Mouse (Mus musculus) midbrain, embryonic 13.5 days (tissue): ENCODE data around the gene Hgd. TPM values are rescaled to one million over a fixed set of nuclear protein-coding genes. Genes with fewer than 3 reads are reported as not detected.

ENCODE experiments used
- ATAC-seq: fragments of 200-750 bp; cut with Nextera tagmentation; 2 replicates; pipeline ENCODE4 v1.8.0; 2017; ENCODE audit warnings: mild to moderate bottlenecking, moderate TSS enrichment, moderate library complexity
- H3K27ac ChIP-seq: fragments of 300-500 bp; sonication (generic); 2 replicates; pipeline ENCODE4 v1.5.1; 2015; ENCODE audit warnings: inconsistent platforms, mild to moderate bottlenecking, moderate library complexity
- H3K27me3 ChIP-seq: fragments of 300-500 bp; sonication (generic); 2 replicates; pipeline ENCODE4 v1.6.1; 2015; ENCODE audit warnings: mild to moderate bottlenecking, inconsistent platforms
- H3K36me3 ChIP-seq: fragments of 300-500 bp; sonication (generic); 2 replicates; pipeline ENCODE4 v1.6.1; 2015; ENCODE audit warnings: mild to moderate bottlenecking, inconsistent platforms
- H3K4me1 ChIP-seq: fragments of 300-500 bp; sonication (generic); replicated peaks from 2 replicates; pipeline ENCODE4 v1.6.1; 2015; ENCODE audit warnings: inconsistent platforms
- H3K4me2 ChIP-seq: fragments of 300-500 bp; sonication (generic); replicated peaks from 2 replicates; pipeline ENCODE4 v1.6.1; 2015; ENCODE audit warnings: moderate library complexity, mild to moderate bottlenecking, inconsistent platforms
- H3K4me3 ChIP-seq: fragments of 300-500 bp; sonication (generic); replicated peaks from 2 replicates; pipeline ENCODE4 v1.5.1; 2015; ENCODE audit warnings: mild to moderate bottlenecking, inconsistent platforms
- H3K9ac ChIP-seq: fragments of 300-500 bp; sonication (generic); replicated peaks from 2 replicates; pipeline ENCODE4 v1.6.1; 2015; ENCODE audit warnings: mild to moderate bottlenecking, inconsistent platforms
- H3K9me3 ChIP-seq: fragments of 300-500 bp; sonication (generic); 2 replicates; pipeline ENCODE4 v1.6.1; 2016; ENCODE audit warnings: mild to moderate bottlenecking, inconsistent platforms
- WGBS: fragments of 180-500 bp; shearing (Covaris S2); methylation state at CpG from one replicate; pipeline ENCODE4 v1.1.7; 2015; 5-methylcytosine and 5-hydroxymethylcytosine counted together
- polyA plus RNA-seq: library from polyadenylated mRNA; unstranded; fragments of >200 nt; fragmentation: Nextera tagmentation; extraction: Ambion mirVana; gene quantifications from 2 replicates; pipeline ENCODE4 v1.2.1, GENCODE M21; 2015

The Hgd gene
- polyA plus RNA-seq, 1 experiment from 2014 or later, result 0.17 TPM

GRCm38 (mm10) chr16:37655756-37656347 lies 75.9 kb downstream of the Hgd start:
- no peak overlapping the region for H3K4me3 ChIP-seq
- no peak overlapping the region for H3K9ac ChIP-seq
- no peaks in the 10 kb centered on the region for H3K27me3 ChIP-seq
- 0 out of 2 replicates have a peak, but pooled peaks cover 2% of the 10 kb centered on the region for H3K36me3 ChIP-seq
- no peak overlapping the region for H3K4me2 ChIP-seq
- no peaks in the 10 kb centered on the region for H3K9me3 ChIP-seq
- H3K4me1 ChIP-seq, result peaks cover 43% of the 10 kb centered on the region
- no peak for ATAC-seq
- H3K27ac ChIP-seq, result peak overlapping the region; percentile 41; the same call in 1 of the 2 replicates
- WGBS, result 18% methylated on average over 4 of the region's 4 CpGs

- H3K4me3 ChIP-seq, result no peak overlapping the region
- no peak overlapping the region for H3K9ac ChIP-seq
- H3K36me3 ChIP-seq, result no peaks in the 10 kb centered on the region
- H3K27ac ChIP-seq, result peak overlapping the region; percentile 22; the same call in 1 of the 2 replicates
- peaks cover 43% of the 10 kb centered on the region for H3K4me1 ChIP-seq
- 22% methylated on average over 7 of the region's 7 CpGs for WGBS
- no peak for ATAC-seq
- H3K9me3 ChIP-seq, result no peaks in the 10 kb centered on the region
- H3K27me3 ChIP-seq, result no peaks in the 10 kb centered on the region
- no peak overlapping the region for H3K4me2 ChIP-seq
These were observed 76.8 kb downstream of the Hgd start for GRCm38 (mm10) chr16:37656796-37657195.

GRCm38 (mm10) chr16:37663643-37664459 lies 83.9 kb downstream of the Hgd start:
- no peak overlapping the region for H3K4me3 ChIP-seq
- peaks cover 13% of the 10 kb centered on the region for H3K4me1 ChIP-seq
- ATAC-seq, result peak; percentile 73
- WGBS, result 39% methylated on average over 9 of the region's 9 CpGs
- H3K9ac ChIP-seq, result no peak overlapping the region
- H3K36me3 ChIP-seq, result no peaks in the 10 kb centered on the region
- H3K27ac ChIP-seq, result peak overlapping the region; percentile 76
- no peak overlapping the region for H3K4me2 ChIP-seq
- H3K9me3 ChIP-seq, result no peaks in the 10 kb centered on the region
- no peaks in the 10 kb centered on the region for H3K27me3 ChIP-seq

GRCm38 (mm10) chr16:37665394-37665935 lies 85.5 kb downstream of the Hgd start:
- no peak for ATAC-seq
- H3K9ac ChIP-seq, result no peak overlapping the region
- peaks cover 13% of the 10 kb centered on the region for H3K4me1 ChIP-seq

GRCm38 (mm10) chr16:37670666-37671283 lies 90.8 kb downstream of the Hgd start:
- no peaks in the 10 kb centered on the region for H3K27me3 ChIP-seq
- no peak for ATAC-seq
- no peaks in the 10 kb centered on the region for H3K9me3 ChIP-seq
- peaks cover 1% of the 10 kb centered on the region for H3K4me1 ChIP-seq
- H3K9ac ChIP-seq, result no peak overlapping the region
- no peak overlapping the region for H3K4me2 ChIP-seq
- no peaks in the 10 kb centered on the region for H3K36me3 ChIP-seq
- WGBS, result 32% methylated on average over 4 of the region's 4 CpGs
- H3K4me3 ChIP-seq, result no peak overlapping the region
- no peak overlapping the region for H3K27ac ChIP-seq

More at GRCm38 (mm10) chr16:37665394-37665935, 85.5 kb downstream of the Hgd start:
- 79% methylated on average over 5 of the region's 5 CpGs for WGBS
- H3K36me3 ChIP-seq, result no peaks in the 10 kb centered on the region
- H3K4me2 ChIP-seq, result no peak overlapping the region
- H3K9me3 ChIP-seq, result no peaks in the 10 kb centered on the region
- no peaks in the 10 kb centered on the region for H3K27me3 ChIP-seq
- H3K27ac ChIP-seq, result no peak overlapping the region
- H3K4me3 ChIP-seq, result no peak overlapping the region

- WGBS, result 95% methylated on average over 5 of the region's 5 CpGs
- H3K9me3 ChIP-seq, result no peaks in the 10 kb centered on the region
- ATAC-seq, result no peak
These were observed 95.4 kb downstream of the Hgd start for GRCm38 (mm10) chr16:37675326-37675725.

GRCm38 (mm10) chr16:37676024-37676676 lies 96.2 kb downstream of the Hgd start:
- H3K4me2 ChIP-seq, result peak overlapping the region; percentile 36
- H3K4me1 ChIP-seq, result peaks cover 19% of the 10 kb centered on the region
- H3K9ac ChIP-seq, result no peak overlapping the region
- no peaks in the 10 kb centered on the region for H3K36me3 ChIP-seq
- 42% methylated on average over 17 of the region's 17 CpGs for WGBS
- H3K4me3 ChIP-seq, result no peak overlapping the region
- no peaks in the 10 kb centered on the region for H3K27me3 ChIP-seq
- H3K9me3 ChIP-seq, result no peaks in the 10 kb centered on the region
- H3K27ac ChIP-seq, result peak overlapping the region; percentile 54
- ATAC-seq, result peak; percentile 86

More at GRCm38 (mm10) chr16:37675326-37675725, 95.4 kb downstream of the Hgd start:
- Histone ChIP-seq H3K4me2 (no peak overlapping the region), H3K27ac (no peak overlapping the region), H3K27me3 (no peaks in the 10 kb centered on the region), H3K9ac (no peak overlapping the region), H3K36me3 (no peaks in the 10 kb centered on the region), H3K4me1 (peaks cover 19% of the 10 kb centered on the region), H3K4me3 (no peak overlapping the region)

- ATAC-seq, result no peak
- H3K36me3 ChIP-seq, result no peaks in the 10 kb centered on the region
- peaks cover 19% of the 10 kb centered on the region for H3K4me1 ChIP-seq
- no peak overlapping the region; the same call in 1 of the 2 replicates for H3K9ac ChIP-seq
- no peak overlapping the region for H3K27ac ChIP-seq
- 19% methylated on average over 4 of the region's 4 CpGs for WGBS
- no peaks in the 10 kb centered on the region for H3K27me3 ChIP-seq
- no peaks in the 10 kb centered on the region for H3K9me3 ChIP-seq
- H3K4me2 ChIP-seq, result peak overlapping the region; percentile 36
- H3K4me3 ChIP-seq, result no peak overlapping the region
These were observed 96.7 kb downstream of the Hgd start for GRCm38 (mm10) chr16:37676677-37677072.

GRCm38 (mm10) chr16:37677586-37677985 lies 97.6 kb downstream of the Hgd start:
- H3K27ac ChIP-seq, result no peak overlapping the region
- no peak overlapping the region for H3K4me3 ChIP-seq
- no peak overlapping the region for H3K9ac ChIP-seq
- H3K9me3 ChIP-seq, result no peaks in the 10 kb centered on the region
- H3K4me1 ChIP-seq, result peaks cover 26% of the 10 kb centered on the region
- no peaks in the 10 kb centered on the region for H3K36me3 ChIP-seq
- ATAC-seq, result no peak
- H3K27me3 ChIP-seq, result no peaks in the 10 kb centered on the region
- 83% methylated on average over 8 of the region's 8 CpGs for WGBS
- no peak overlapping the region for H3K4me2 ChIP-seq

- Histone ChIP-seq H3K4me2 (no peak overlapping the region), H3K9me3 (no peaks in the 10 kb centered on the region), H3K36me3 (no peaks in the 10 kb centered on the region), H3K4me3 (no peak overlapping the region), H3K27ac (no peak overlapping the region), H3K27me3 (no peaks in the 10 kb centered on the region), H3K4me1 (peaks cover 46% of the 10 kb centered on the region), H3K9ac (no peak overlapping the region)
- no peak for ATAC-seq
- WGBS, result 81% methylated on average over 2 of the region's 2 CpGs
These were observed 100.3 kb downstream of the Hgd start for GRCm38 (mm10) chr16:37680216-37680615.

GRCm38 (mm10) chr16:37680831-37681230 lies 100.9 kb downstream of the Hgd start:
- no peak overlapping the region for H3K27ac ChIP-seq
- no peak overlapping the region for H3K4me2 ChIP-seq
- no peaks in the 10 kb centered on the region for H3K27me3 ChIP-seq
- WGBS, result 80% methylated on average over 8 of the region's 8 CpGs
- H3K9ac ChIP-seq, result no peak overlapping the region
- no peaks in the 10 kb centered on the region for H3K36me3 ChIP-seq
- no peaks in the 10 kb centered on the region for H3K9me3 ChIP-seq
- ATAC-seq, result no peak
- no peak overlapping the region for H3K4me3 ChIP-seq
- peaks cover 51% of the 10 kb centered on the region for H3K4me1 ChIP-seq
